Comparison of ENCODE assay signal across 26 mouse cellular contexts in the genomic region with DNA sequence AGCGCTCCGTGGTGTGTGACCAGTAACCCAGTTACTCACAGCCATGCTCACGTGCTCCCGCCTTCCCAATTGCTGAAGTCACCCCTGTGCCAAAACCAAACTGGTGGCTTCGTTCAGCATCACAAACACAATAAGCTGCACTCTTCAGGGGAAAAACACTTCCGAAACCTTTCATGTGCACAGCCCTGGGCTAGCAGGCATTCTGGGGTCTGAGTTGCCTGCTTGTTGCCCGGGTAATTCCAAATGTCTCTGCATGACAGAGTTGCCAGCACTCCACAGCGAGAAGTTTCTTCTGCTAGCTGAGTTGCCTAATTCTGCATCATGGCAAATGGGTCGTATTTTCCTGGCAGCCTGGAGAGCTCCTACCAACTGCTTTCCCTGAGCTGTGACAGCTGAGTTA.
DNase-seq lines count a peak whose midpoint lies in the region; ATAC-seq and TF ChIP-seq lines count a peak whose summit lies in the region.
"Had no signal": no experiment of that assay in that cellular context is flagged by ENCODE, and none has a peak within 500 bp of the region (broad histone marks: within the 10 kb centered on the region; RNA-seq: fewer than 3 reads in every experiment).

No protein-coding gene starts in this region.

- H3K4me2 ChIP-seq in forebrain, postnatal 0 days (ENCODE audit: low read depth) = no peak overlapping the region
- H3K4me2 ChIP-seq in hindbrain, postnatal 0 days (ENCODE audit: low read depth, low read length) = no peak overlapping the region
- H3K4me2 ChIP-seq in hindbrain, embryonic 13.5 days = no peak overlapping the region
- no peak overlapping the region for H3K4me2 ChIP-seq in midbrain, postnatal 0 days (ENCODE audit: low read depth, low read length, poor library complexity, severe bottlenecking)
- no peak overlapping the region for H3K4me2 ChIP-seq in midbrain, embryonic 16.5 days (ENCODE audit: low read length)
- H3K4me2 ChIP-seq: embryonic facial prominence, embryonic 12.5 days; limb, embryonic 12.5 days; liver, embryonic 15.5 days; lung, embryonic 14.5 days; stomach, embryonic 15.5 days had no signal

- 44% methylated on average over 9 of the region's 9 CpGs for WGBS in forebrain, postnatal 0 days
- WGBS in forebrain, embryonic 10.5 days = 90% methylated on average over 9 of the region's 9 CpGs
- WGBS in hindbrain, postnatal 0 days = 30% methylated on average over 9 of the region's 9 CpGs
- 71% methylated on average over 9 of the region's 9 CpGs for WGBS in hindbrain, embryonic 13.5 days
- WGBS in midbrain, postnatal 0 days = 66% methylated on average over 9 of the region's 9 CpGs
- 72% methylated on average over 9 of the region's 9 CpGs for WGBS in midbrain, embryonic 16.5 days

- H3K9ac ChIP-seq in forebrain, postnatal 0 days = no peak overlapping the region
- H3K9ac ChIP-seq in hindbrain, postnatal 0 days (replicated peaks; ENCODE audit: low read length) = no peak overlapping the region
- no peak overlapping the region for H3K9ac ChIP-seq in hindbrain, embryonic 13.5 days
- H3K9ac ChIP-seq in midbrain, postnatal 0 days (replicated peaks; ENCODE audit: low read length, poor library complexity, severe bottlenecking) = no peak overlapping the region
- no peak overlapping the region for H3K9ac ChIP-seq in midbrain, embryonic 16.5 days (ENCODE audit: low read depth, low read length)
- H3K9ac ChIP-seq: embryonic facial prominence, embryonic 12.5 days; limb, embryonic 12.5 days; liver, embryonic 15.5 days; lung, embryonic 14.5 days; stomach, embryonic 15.5 days had no signal

- no peaks in the 10 kb centered on the region; the same call in 1 of the 2 replicates for H3K4me1 ChIP-seq in forebrain, postnatal 0 days (ENCODE audit: insufficient read depth)
- no peaks in the 10 kb centered on the region for H3K4me1 ChIP-seq in forebrain, embryonic 10.5 days
- H3K4me1 ChIP-seq in hindbrain, postnatal 0 days (ENCODE audit: insufficient read depth, low read length) = peaks cover 5% of the 10 kb centered on the region; the same call in 1 of the 2 replicates
- H3K4me1 ChIP-seq in hindbrain, embryonic 13.5 days (replicated peaks) = peaks cover 22% of the 10 kb centered on the region
- H3K4me1 ChIP-seq in midbrain, postnatal 0 days (ENCODE audit: insufficient read depth, low read length) = no peaks in the 10 kb centered on the region
- 0 out of 2 replicates have a peak, but pooled peaks cover 3% of the 10 kb centered on the region for H3K4me1 ChIP-seq in midbrain, embryonic 16.5 days (ENCODE audit: control insufficient read depth, insufficient read depth, low read length)
- H3K4me1 ChIP-seq: embryonic facial prominence, embryonic 12.5 days; limb, embryonic 12.5 days; liver, embryonic 15.5 days; stomach, embryonic 15.5 days had no signal

- no peaks in the 10 kb centered on the region for H3K36me3 ChIP-seq in forebrain, postnatal 0 days (ENCODE audit: insufficient read depth)
- no peaks in the 10 kb centered on the region for H3K36me3 ChIP-seq in forebrain, embryonic 10.5 days (replicated peaks)
- H3K36me3 ChIP-seq in hindbrain, postnatal 0 days (ENCODE audit: insufficient read depth, low read length) = no peaks in the 10 kb centered on the region
- no peaks in the 10 kb centered on the region for H3K36me3 ChIP-seq in hindbrain, embryonic 13.5 days
- H3K36me3 ChIP-seq in midbrain, postnatal 0 days (ENCODE audit: insufficient read depth, low read length) = no peaks in the 10 kb centered on the region
- H3K36me3 ChIP-seq in midbrain, embryonic 16.5 days (ENCODE audit: control insufficient read depth, insufficient read depth, low read length) = no peaks in the 10 kb centered on the region; the same call in 1 of the 2 replicates
- H3K36me3 ChIP-seq: embryonic facial prominence, embryonic 12.5 days; limb, embryonic 12.5 days; liver, embryonic 15.5 days; stomach, embryonic 15.5 days had no signal

- no peaks in the 10 kb centered on the region for H3K9me3 ChIP-seq in forebrain, postnatal 0 days (ENCODE audit: low read length)
- H3K9me3 ChIP-seq in forebrain, embryonic 10.5 days = no peaks in the 10 kb centered on the region
- no peaks in the 10 kb centered on the region for H3K9me3 ChIP-seq in hindbrain, postnatal 0 days (ENCODE audit: low read length)
- no peaks in the 10 kb centered on the region for H3K9me3 ChIP-seq in hindbrain, embryonic 13.5 days
- H3K9me3 ChIP-seq in midbrain, postnatal 0 days (ENCODE audit: low read length) = no peaks in the 10 kb centered on the region
- no peaks in the 10 kb centered on the region for H3K9me3 ChIP-seq in midbrain, embryonic 16.5 days (replicated peaks; ENCODE audit: control insufficient read depth, low read length, poor library complexity, severe bottlenecking)
- H3K9me3 ChIP-seq: embryonic facial prominence, embryonic 12.5 days; limb, embryonic 12.5 days; liver, embryonic 15.5 days; stomach, embryonic 15.5 days had no signal

- peak; percentile 23 for DNase-seq in cerebellum, adult 8-10 months
- no peak for DNase-seq in cerebellum, postnatal 25 days
- DNase-seq in forebrain, postnatal 0 days = no peak
- DNase-seq in forebrain, embryonic 10.5 days (ENCODE audit: extremely low spot score, low spot score) = no peak
- DNase-seq in hindbrain, postnatal 0 days (ENCODE audit: low spot score) = peak; percentile 49
- DNase-seq in midbrain, postnatal 0 days (ENCODE audit: low spot score) = peak; percentile 46
- DNase-seq: adrenal gland, adult 8-10 months; cerebellum, adult 11-12 months; cerebellum, postnatal 36 days; embryo, embryonic 11 days; gastrocnemius, postnatal 10 days; heart, postnatal 14 days; kidney, adult 8-10 months; layer of hippocampus, postnatal 36 days; lung, embryonic 14.5 days; lung, postnatal 14 days; midbrain, embryonic 14.5 days; right cerebral cortex, postnatal 25 days had no signal

- TF ChIP-seq CTCF in forebrain, postnatal 0 days (IDR thresholded peaks at IDR 0.05; ENCODE audit: low read depth) = no peak
- TF ChIP-seq CTCF in hindbrain, postnatal 0 days (IDR thresholded peaks at IDR 0.05; ENCODE audit: low read depth) = no peak
- TF ChIP-seq CTCF in midbrain, postnatal 0 days (IDR thresholded peaks at IDR 0.05) = no peak

- no peak overlapping the region for H3K27ac ChIP-seq in forebrain, postnatal 0 days (ENCODE audit: low read depth, low read length)
- no peak overlapping the region for H3K27ac ChIP-seq in forebrain, embryonic 10.5 days
- 0 out of 2 replicates have a peak overlapping the region, but pooled peaks have one; percentile 36 for H3K27ac ChIP-seq in hindbrain, postnatal 0 days
- no peak overlapping the region for H3K27ac ChIP-seq in hindbrain, embryonic 13.5 days
- no peak overlapping the region for H3K27ac ChIP-seq in midbrain, postnatal 0 days (ENCODE audit: low read depth, low read length)
- no peak overlapping the region for H3K27ac ChIP-seq in midbrain, embryonic 16.5 days (ENCODE audit: low read length)
- H3K27ac ChIP-seq: embryonic facial prominence, embryonic 12.5 days; kidney, postnatal 0 days; limb, embryonic 12.5 days; liver, embryonic 15.5 days; stomach, embryonic 15.5 days had no signal

- H3K4me3 ChIP-seq in forebrain, postnatal 0 days (ENCODE audit: low read depth, low read length) = no peak overlapping the region
- H3K4me3 ChIP-seq in forebrain, embryonic 10.5 days = no peak overlapping the region
- H3K4me3 ChIP-seq in hindbrain, postnatal 0 days (ENCODE audit: low read length) = no peak overlapping the region
- no peak overlapping the region for H3K4me3 ChIP-seq in hindbrain, embryonic 13.5 days
- no peak overlapping the region for H3K4me3 ChIP-seq in midbrain, postnatal 0 days (ENCODE audit: low read depth, low read length)
- no peak overlapping the region for H3K4me3 ChIP-seq in midbrain, embryonic 16.5 days (ENCODE audit: low read depth, low read length)
- H3K4me3 ChIP-seq: embryonic facial prominence, embryonic 12.5 days; limb, embryonic 12.5 days; liver, embryonic 15.5 days; stomach, embryonic 15.5 days had no signal

- H3K27me3 ChIP-seq in forebrain, postnatal 0 days (ENCODE audit: insufficient read depth, low read length) = no peaks in the 10 kb centered on the region
- no peaks in the 10 kb centered on the region for H3K27me3 ChIP-seq in forebrain, embryonic 10.5 days (ENCODE audit: poor library complexity, severe bottlenecking)
- no peaks in the 10 kb centered on the region for H3K27me3 ChIP-seq in hindbrain, postnatal 0 days (ENCODE audit: insufficient read depth, low read length)
- H3K27me3 ChIP-seq in hindbrain, embryonic 13.5 days = no peaks in the 10 kb centered on the region
- no peaks in the 10 kb centered on the region for H3K27me3 ChIP-seq in midbrain, postnatal 0 days (ENCODE audit: insufficient read depth, low read length)
- H3K27me3 ChIP-seq in midbrain, embryonic 16.5 days (ENCODE audit: control insufficient read depth, insufficient read depth, low read depth, low read length) = no peaks in the 10 kb centered on the region
- H3K27me3 ChIP-seq: embryonic facial prominence, embryonic 12.5 days; limb, embryonic 12.5 days; stomach, embryonic 15.5 days had no signal

- peak; percentile 67 for ATAC-seq in forebrain, postnatal 0 days
- peak; percentile 75 for ATAC-seq in hindbrain, postnatal 0 days
- ATAC-seq in hindbrain, embryonic 13.5 days (ENCODE audit: low FRiP score) = no peak
- no peak for ATAC-seq in midbrain, postnatal 0 days (ENCODE audit: low FRiP score)
- ATAC-seq in midbrain, embryonic 16.5 days = no peak
- ATAC-seq: intestine, embryonic 16.5 days had no signal

Comparison
In these comparisons a context has a peak if more than half of its experiments do, and no peak if none do; other contexts are left out.
1. DNase-seq: peak in cerebellum, adult 8-10 months (single experiment), hindbrain, postnatal 0 days (single experiment) and midbrain, postnatal 0 days (single experiment); none in cerebellum, postnatal 25 days (0 of 2), forebrain, postnatal 0 days (single experiment) and forebrain, embryonic 10.5 days (single experiment).
2. ATAC-seq: peak in forebrain, postnatal 0 days (single experiment) and hindbrain, postnatal 0 days (single experiment); none in hindbrain, embryonic 13.5 days (single experiment), midbrain, postnatal 0 days (single experiment) and midbrain, embryonic 16.5 days (single experiment).